Mouse (Mus musculus) heart, adult 18-20 months (tissue): ENCODE results near the gene Pcbp1. TPM values are rescaled to one million over a fixed set of nuclear protein-coding genes. Genes with fewer than 3 reads are reported as not detected.
A peak's percentile ranks its signal among the peaks of the same experiment; 100 is the strongest.

ENCODE experiments used
- DNase-seq, 2 experiments: peaks; one replicate each; pipeline ENCODE4 v3.0.0; 2021 to 2022; ENCODE audit warnings: mixed read lengths in 1 of 2
- total RNA-seq, 2 experiments: library from RNA; stranded (reverse); gene quantifications; 2 replicates each; pipeline ENCODE4 v1.2.3; 2021

The Pcbp1 gene
- total RNA-seq, 2 experiments from 2014 or later, result 142 to 150 TPM

GRCm38 (mm10) chr6:86524879-86525645 is 1.1 kb downstream of the Pcbp1 start:
- DNase-seq, result peak; percentile 36 to 55

- peak in 1 of 2 experiments; percentile 34 for DNase-seq
Observed at GRCm38 (mm10) chr6:86523755-86524434, 2.2 kb downstream of the Pcbp1 start.

- DNase-seq, result peak in 1 of 2 experiments; percentile 15
Observed at GRCm38 (mm10) chr6:86523242-86523754, 2.8 kb downstream of the Pcbp1 start.

- DNase-seq, result peak in 1 of 2 experiments; percentile 14
Observed at GRCm38 (mm10) chr6:86522001-86522911, 3.9 kb downstream of the Pcbp1 start.

GRCm38 (mm10) chr6:86519767-86520345 is 6.3 kb downstream of the Pcbp1 start:
- no peak for DNase-seq

GRCm38 (mm10) chr6:86516021-86516420 is 10.1 kb downstream of the Pcbp1 start:
- DNase-seq, result peak; percentile 69 to 77

DNA sequence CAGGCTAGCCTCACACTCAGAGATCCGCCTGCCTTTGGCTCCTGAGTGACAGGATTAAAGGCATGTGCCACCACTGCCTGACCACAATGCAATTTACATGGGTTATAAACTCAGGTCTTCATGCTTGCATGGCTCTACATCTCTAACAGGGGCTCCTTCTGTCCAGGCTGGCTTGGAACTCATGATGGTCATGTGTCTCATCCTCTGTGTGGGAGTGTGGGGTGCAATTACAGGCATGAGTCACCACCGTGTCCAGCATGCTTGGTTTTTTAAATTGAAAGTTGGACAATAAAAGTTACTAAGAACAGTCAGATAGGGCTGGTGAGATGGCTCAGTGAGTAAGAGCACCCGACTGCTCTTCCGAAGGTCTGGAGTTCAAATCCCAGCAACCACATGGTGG is 12.8 kb downstream of the Pcbp1 start:
- no peak for DNase-seq

DNA sequence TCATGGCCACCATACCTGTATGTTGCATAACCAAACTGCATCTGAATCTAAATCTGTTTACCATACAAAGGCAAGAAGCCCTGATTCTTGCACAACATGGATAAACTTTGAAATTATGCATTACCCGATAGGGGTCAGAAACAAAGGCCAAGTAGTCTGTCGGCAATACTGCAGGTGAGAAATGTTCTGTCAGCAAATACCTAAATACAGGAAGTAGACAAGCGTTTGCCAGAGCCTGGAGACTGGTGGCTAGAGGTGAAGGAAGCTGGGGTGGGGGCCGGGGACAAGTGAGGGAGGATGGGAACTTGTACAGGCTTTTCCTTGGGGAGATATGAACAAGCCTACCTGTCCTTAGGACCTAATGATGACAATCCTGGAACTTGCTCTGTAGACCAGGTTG is 15.1 kb downstream of the Pcbp1 start:
- no peak for DNase-seq

- no peak for DNase-seq
Observed at GRCm38 (mm10) chr6:86509866-86510200, 16.3 kb downstream of the Pcbp1 start.

DNA sequence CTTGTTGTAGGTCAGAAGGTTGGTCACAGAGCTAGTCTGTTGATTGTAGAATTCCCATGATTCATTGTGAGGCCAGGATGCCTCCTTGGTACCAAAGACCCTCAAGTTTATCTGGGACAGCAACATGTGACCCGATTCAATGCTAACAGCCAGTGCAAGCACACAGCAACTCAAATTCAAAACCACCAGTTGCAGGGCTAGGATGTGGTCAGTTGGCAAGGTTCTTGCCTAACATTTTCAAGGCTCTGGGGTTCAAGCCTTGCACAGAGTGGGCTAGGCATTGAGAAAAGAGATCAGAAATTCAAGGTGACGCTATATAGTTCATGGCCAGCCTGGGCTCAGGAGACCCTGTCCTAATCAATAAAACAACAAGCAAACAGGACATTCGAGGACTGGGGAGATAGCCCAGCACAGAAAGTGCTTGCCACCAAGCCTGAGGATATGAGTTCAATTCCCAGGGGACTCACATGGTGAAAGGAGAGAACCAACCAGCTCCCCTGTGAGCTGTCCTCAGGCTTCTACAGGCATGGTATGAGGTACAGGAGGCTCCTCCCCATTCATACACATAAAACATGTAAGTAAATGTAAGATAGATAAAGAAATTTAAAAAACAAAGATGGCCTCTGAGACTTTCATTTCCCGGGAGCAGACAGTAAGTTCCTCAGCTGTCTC is 16.8 kb downstream of the Pcbp1 start:
- DNase-seq, result no peak

DNA sequence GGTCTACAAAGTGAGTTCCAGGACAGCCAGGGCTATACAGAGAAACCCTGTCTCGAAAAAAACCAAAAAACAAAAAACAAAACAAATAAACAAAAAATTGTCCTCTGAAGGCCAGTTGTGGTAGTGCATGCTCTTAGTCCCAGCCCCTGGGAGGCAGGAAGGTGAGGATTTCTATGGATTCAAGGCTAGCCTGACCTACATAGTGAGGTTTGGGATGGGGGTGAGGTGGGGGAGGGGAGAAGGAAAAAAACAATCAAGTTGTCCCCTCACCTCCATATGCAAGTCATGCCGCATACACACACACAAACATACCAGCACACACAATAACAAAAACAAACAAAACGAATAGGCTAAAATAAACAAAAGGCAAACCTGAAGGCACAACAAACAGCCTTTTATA is 17.4 kb downstream of the Pcbp1 start:
- no peak for DNase-seq

GRCm38 (mm10) chr6:86507116-86507515 is 19.0 kb downstream of the Pcbp1 start:
- no peak for DNase-seq

GRCm38 (mm10) chr6:86506309-86506708 is 19.8 kb downstream of the Pcbp1 start:
- no peak for DNase-seq

DNA sequence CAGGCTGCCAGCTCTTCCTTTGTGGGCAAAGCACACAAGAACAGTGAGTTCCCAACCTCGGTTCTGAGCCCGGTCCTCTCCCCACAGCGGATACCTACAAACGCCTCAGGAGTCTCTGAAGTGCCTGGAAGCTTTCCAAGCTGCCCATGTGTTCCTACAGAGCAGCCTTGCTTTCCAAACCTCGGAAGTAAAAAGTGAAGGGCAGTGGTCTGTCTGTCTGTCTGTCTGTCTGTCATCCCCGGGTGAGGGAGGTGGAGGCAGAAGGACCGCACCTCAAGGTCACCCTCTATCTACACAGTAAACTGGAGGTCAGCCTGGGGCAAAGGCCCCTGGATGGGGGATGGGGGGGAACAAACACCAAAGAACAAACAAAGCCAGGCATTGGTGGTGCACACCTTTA is 20.4 kb downstream of the Pcbp1 start:
- no peak for DNase-seq

DNA sequence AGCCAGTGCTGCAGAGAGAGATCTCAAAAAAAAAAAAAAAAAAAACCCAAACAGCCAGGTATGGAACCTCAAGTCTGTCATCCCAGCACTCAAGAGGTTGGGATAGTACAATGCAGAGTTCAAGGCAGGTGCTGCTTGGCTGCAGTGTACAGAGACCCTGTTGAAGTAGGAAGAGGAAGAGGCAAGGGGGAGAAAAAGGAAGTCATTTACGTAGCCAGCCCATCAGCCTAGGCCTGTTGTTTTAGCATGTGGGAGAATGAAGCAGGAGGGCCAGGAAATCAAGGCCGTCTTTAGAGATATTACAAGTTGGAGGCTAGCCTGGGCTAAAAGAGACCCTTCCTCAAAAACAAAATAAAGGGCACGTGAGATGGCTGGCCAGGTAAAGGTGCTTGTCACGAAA is 22.6 kb downstream of the Pcbp1 start:
- no peak for DNase-seq

DNA sequence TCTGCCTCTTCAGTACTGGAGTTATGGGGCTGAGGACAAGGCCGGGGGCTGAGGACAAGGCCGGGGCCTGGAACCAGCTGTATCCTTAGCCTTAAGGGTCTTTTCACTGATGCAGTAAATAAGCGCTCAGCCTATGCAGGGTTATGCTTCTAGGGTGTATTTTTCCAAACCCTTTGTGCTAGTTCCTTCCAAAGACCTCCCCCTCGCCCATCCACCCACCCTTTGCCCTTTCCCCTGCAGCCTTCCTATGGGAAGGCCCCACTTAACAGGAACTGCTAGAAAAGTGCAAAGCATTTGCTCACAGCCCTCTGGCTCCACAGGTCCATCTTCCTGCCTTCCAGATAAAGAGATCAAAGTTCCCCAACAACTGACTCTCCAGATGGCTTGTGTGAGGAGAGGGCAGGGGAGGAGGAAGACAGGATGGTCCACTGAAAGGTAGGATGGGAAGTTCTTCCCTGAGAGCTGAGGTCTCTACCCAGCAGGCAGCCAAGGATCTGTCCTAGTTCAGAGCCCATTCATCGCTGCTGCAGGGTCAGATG is 26.5 kb downstream of the Pcbp1 start:
- DNase-seq, result no peak

- DNase-seq, result no peak
Observed at GRCm38 (mm10) chr6:86497942-86498732, 28.0 kb downstream of the Pcbp1 start.

DNA sequence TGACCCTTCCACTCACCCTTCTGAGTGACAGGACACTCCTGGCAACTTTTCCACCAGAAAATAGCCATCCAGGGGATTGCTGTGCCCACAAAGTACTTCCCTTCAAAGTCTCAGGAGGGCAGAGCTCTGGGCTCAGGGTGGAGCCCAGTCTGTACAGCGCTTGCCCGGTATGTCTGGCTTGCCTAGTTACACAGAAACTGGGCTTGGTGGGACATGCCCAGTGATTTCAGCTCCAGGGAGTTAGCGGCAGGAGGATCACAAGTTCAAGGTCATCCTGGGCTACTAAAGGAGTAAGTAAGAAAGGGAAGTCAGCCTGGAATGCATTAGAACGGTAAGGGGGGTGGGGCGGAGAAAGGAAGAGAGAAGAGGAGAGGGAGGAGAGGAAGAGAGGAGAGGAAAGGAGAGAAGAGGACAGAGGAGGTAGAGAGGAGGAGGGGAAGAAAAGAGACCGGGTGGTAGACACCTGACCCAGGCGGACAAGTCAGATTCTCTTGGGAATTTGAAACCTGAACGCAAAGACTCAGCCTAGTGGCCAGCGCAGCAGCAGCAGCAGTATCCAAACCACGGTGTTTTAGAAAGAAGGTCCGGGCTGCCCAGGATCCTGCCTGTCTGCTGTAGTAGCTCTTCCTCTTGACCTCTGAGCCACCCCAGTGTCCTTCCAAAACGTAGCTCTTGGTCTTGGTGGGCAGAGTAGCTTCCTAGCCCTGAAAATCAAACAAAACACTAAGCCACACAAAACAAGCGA is 28.9 kb downstream of the Pcbp1 start:
- DNase-seq, result peak; percentile 51 to 63

DNA sequence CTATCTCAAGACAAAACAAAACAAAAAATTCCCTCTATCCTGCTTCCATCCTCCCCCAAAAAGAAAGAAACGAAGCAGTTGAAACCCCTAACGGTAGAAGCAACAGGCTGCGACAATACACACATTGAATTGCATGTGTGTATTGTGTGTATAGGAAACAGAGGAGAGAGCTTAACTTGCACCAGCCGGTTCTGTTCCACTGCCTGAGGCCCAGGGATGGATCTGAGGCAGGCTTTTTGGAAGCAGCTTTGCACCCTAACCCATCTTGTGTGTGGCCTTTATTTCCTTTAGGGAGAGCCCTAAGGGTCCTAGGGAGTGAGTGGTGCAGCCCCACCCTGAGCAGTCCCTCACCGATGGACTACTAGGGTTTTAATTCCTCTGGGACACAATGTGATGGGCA is 29.5 kb downstream of the Pcbp1 start:
- DNase-seq, result no peak

GRCm38 (mm10) chr6:86496127-86496526 is 30.0 kb downstream of the Pcbp1 start:
- no peak for DNase-seq
